Mouse (Mus musculus): ENCODE results near the gene Olfr381. TPM values are rescaled to one million over a fixed set of nuclear protein-coding genes. Genes with fewer than 3 reads are reported as not detected.
"Not testable (repeated sequence)": the region's sequence is repeated elsewhere in the genome, so short reads cannot be mapped to it uniquely, and the experiment has no call there.

The Olfr381 gene
- total RNA-seq (2022): not detected

DNA sequence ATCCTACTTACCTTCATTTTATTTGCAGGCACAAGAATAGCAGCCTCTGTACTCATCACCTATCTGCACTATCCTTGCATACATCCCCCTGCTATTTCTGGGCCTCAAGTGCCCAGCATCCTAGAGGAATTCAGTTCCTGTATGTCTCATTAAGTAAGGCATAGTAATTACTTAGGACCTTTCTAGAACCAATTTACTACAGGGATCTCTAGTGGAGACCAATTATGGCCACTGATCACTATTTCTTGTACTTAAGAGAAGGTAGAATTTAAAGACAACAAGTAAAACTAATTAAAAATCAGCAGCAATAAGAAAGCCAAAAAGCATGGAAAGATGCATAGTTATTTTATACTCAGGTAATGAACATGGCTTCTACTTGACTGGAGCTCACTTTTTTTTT lies at the start of gene Olfr381:
TSS of gene Olfr381 (minus strand) at position 101 of the 400 bp plus-strand sequence.
- no peak for DNase-seq (ENCODE audit: low spot score in 2 of 2)

DNA sequence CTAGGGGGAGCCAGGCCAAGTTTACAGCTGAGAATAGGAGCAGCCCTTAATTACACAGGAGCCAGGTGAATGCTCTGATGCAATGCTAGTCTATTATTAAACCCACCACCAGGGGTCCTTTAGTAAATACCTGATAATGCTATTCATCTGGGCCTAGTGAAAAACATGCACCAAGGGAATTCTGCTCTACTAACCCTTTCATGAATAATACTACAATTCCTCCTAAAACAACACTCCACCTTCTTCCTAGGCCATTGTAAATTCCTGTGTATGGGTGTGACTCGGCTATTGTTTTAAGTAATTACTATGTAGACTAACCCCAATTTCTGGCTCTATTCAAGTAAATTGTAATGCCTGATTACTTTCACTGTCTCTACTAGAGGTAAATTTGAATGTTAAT lies 37.6 kb upstream of the Olfr381 start:
- DNase-seq (ENCODE audit: low spot score in 2 of 2): not testable (repeated sequence)

DNA sequence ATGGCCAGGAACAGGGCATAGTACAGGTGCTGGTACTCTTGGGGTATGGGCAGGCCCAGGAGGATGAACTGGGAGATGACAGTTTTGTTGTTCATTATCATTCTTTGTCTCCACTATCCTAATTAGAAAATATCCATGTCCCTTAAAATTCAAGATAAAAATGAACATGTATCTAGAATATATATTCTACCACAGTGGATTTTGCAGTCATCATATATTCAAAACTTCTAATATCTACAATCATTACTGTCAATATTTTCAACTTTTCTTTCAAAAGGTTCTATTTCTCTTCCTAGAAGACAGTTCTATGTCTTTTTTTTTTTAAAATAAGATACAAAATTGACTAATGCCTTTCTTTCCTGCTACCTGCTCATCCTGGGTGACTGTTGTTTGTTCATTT lies 25.7 kb upstream of the Olfr381 start, which contains the start of gene Olfr382:
TSS of gene Olfr382 (minus strand) at position 101 of the 400 bp plus-strand sequence.
- no peak for DNase-seq (ENCODE audit: low spot score in 2 of 2)

DNA sequence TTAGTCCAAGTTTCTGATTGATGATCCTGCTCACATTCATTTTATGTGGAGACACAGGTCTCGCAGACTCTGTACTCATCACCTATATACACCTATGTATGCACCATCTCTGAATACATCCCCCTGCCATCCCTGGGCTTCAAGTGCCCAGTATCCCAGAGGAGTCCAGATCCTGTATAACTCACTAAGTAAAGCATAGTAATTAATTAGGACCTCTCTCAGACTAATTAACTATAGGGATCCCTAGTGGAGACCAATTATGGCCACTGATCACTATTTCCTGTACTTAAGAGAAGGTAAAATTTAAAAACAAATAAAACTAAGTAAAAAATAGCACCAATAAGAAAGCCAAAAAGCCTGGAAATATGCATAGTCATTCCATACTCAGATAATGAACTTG lies 34.0 kb downstream of the Olfr381 start, which contains the start of gene Olfr380:
TSS of gene Olfr380 (minus strand) at position 101 of the 400 bp plus-strand sequence.
- DNase-seq (ENCODE audit: low spot score in 2 of 2): no peak

Other genes starting within 250 kb of the Olfr381 start
- gene Trpv3, start 224.2 kb downstream of the Olfr381 start, total RNA-seq (2022): not detected
- 1 to 10 TPM; 3.0 to 7.3 (median 4.5) TPM for gene Aspa, start 162.0 kb downstream of the Olfr381 start, total RNA-seq (2022)
- not detected for gene Gm49340, start 161.9 kb downstream of the Olfr381 start, total RNA-seq (2022)
- not detected for gene Spata22, start 161.9 kb downstream of the Olfr381 start, total RNA-seq (2022)
- gene Olfr20, start 140.8 kb downstream of the Olfr381 start, total RNA-seq (2022): not detected
- not detected for gene Olfr376, start 120.4 kb downstream of the Olfr381 start, total RNA-seq (2022)
- gene Olfr1, start 92.0 kb downstream of the Olfr381 start, total RNA-seq (2022): not detected
- not detected for gene Olfr378, start 63.1 kb downstream of the Olfr381 start, total RNA-seq (2022)
- gene Olfr380, start 34.1 kb downstream of the Olfr381 start, total RNA-seq (2022): not detected
- gene Olfr382, start 25.6 kb upstream of the Olfr381 start, total RNA-seq (2022): not detected
- not detected for gene Olfr385, start 101.4 kb upstream of the Olfr381 start, total RNA-seq (2022)
- gene Olfr384, start 107.0 kb upstream of the Olfr381 start, total RNA-seq (2022): not detected
- not detected for gene Zfp735, start 197.2 kb upstream of the Olfr381 start, total RNA-seq (2022)

Measured in gastrocnemius, adult 8-10 months (tissue).